Mouse (Mus musculus): ENCODE data around the gene Slc44a5. TPM values are rescaled to one million over a fixed set of nuclear protein-coding genes. Genes with fewer than 3 reads are reported as not detected.
"Not testable (repeated sequence)": the region's sequence is repeated elsewhere in the genome, so short reads cannot be mapped to it uniquely, and the experiment has no call there.

Gene Slc44a5
- total RNA-seq, 2 experiments from 2014 or later: not detected

DNA sequence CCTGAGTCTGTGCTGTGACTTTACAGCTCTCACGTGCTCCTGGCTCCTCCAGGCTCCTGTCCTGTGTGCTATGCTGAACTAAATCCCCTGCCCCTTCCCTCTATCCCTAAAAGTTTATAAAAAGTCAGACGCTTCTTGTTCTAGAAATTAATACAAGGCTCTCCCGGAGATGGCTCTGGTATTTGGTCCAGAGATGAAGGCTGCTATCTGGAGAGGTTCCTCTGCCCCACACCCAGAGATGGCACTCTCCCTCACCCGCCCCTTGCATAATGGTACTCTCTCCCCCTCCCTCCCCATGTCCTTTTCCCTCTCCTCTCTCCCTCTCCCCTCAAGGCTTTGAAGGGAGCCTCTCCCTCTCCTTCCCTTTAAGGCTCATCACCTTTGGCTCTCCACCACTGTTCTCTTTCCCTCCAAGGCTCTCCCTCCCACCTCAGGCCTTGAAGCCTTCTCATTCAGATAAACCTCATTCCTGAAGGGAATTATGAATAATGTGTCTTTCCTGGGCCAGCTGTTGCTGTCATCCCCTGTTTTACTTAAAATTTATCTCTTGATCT is 236.0 kb downstream of the Slc44a5 start:
- no peak for ATAC-seq (ENCODE audit: poor library complexity, severe bottlenecking)

DNA sequence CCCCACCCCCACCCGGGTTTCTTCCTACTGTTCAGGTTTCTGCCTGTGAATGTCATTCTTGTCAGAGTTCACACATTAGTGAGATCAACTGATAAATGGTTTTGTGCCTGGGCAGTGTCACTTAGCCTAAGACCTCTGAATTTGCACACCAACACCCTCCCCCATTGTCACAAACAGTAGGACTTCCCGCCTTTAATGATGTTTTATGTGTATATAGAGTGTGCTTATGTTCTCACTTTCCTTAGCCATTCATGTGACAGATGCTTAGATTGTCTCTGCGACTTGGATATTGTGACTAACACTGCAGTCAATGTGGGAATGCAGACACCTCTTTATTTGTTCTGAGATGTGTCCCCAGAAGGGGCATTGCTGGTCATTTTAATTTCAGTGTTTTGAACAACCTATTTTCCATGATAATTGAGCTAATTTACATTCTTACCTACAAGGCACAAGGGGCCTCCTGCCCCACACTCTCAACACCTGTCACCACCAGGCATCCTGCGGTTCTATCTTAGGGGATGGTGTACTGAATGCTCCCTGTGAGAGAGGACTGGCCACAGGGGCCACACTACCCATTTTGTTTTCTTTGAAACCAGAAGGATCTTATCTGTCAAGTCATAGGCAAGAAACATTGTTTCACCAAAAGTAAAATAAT is 236.7 kb downstream of the Slc44a5 start:
- peak; percentile 57 for ATAC-seq (ENCODE audit: poor library complexity, severe bottlenecking)

DNA sequence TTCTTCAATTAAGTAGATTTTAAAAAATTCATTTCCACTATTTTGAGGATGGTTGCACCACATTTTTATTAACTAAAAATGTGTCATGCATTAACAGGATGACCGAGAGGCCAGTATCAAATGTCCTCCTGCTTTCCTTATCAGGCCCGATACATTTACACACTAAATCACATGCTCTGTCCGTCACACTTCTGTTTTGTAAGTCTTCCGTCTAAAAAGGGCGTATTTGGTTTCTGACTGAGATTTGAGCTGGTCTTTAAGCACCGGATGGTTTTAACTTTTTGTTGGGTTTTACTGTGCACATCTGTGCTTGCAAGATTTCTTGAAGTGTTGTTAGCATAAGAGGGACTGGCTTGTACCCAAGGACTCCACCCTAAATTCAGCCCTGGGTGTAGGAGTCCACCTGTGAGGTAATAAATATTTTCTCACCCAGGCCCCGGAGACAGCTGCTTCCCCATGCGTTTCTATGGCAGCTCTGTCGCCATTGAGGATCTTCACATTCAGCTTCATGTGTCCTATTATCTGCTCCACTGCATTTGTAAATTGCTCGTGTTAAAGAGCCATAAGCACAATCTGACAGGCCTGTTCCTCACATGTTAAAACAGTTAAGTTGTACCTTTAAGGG is 237.3 kb downstream of the Slc44a5 start:
- no peak for ATAC-seq (ENCODE audit: poor library complexity, severe bottlenecking)

DNA sequence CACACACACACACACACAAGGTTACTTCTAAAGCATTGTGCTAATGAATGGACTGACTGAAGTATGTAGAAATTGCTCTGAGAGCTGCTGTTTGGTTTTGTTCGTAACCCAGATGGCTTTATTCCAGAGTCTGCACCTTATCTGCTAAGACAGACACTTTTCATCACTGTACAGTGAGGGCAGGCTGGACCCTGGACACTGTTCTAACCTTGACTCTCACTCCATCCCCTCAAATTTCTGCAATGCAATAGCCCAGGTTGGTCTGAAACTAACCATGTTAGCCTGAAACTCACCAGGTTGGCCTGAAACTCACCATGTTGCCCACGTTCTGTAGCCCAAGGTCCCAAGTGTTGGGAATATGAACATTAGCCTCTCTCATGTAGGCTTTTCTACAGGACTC is 239.3 kb downstream of the Slc44a5 start:
- no peak for ATAC-seq (ENCODE audit: poor library complexity, severe bottlenecking)

DNA sequence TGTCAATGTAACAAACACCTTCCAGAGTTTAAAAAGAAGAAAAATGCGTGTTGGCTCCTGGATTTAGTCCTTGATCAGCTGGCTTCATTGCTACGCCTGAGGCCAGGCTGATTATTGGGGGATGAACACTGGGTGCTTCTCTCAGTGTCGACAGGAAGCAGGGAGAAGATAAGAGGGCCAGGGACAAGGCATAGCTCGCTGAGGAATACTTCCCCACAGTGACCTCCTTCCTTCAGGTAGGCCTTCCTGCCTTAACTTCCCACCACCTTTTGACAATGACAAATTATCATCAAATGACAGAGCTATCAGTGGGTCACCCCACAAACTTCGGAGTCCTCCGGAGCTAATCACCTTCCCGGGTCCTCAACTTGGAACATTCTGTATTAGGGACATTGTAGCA is 242.1 kb downstream of the Slc44a5 start:
- ATAC-seq (ENCODE audit: poor library complexity, severe bottlenecking): no peak

DNA sequence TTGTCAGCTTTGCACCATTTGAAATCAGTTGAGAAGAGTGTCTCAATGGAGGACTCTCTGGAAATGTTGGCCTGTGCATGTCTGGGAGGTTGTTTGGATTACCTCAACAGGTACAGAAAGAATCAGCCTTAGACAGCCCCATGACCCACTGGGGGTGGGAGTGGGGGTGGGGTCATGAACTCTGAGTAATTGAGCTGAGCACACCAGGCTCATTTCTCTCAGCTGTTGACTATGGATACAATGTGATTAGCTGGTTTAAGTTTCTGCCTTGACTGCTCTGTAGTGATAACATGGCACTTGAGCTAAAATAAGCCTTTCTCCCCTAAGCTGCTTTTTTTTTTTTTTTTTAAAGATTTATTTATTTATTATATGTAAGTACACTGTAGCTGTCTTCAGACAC is 242.5 kb downstream of the Slc44a5 start:
- no peak for ATAC-seq (ENCODE audit: poor library complexity, severe bottlenecking)

DNA sequence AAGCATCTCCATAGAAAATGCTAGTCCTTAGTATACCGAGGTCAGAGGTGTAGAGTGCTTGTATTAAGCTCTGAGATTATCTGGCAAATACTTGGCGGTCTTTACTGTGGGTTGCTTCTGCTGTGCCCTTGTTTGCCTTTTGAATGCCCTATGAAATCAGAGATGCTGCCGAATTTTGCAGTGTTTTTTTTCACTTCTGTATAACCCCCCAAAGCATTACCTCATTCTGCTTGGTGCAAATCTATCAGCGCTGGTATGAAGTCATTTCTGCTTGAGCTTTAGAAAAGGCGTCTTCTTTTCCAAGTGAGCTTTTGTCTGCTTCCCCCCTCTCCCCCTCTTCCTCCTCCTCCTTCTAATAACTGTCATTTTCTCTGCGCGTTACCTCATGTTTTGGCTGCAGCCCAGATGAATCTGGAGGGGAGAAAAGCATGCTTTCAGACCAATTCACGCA is 248.9 kb downstream of the Slc44a5 start:
- no peak for ATAC-seq (ENCODE audit: poor library complexity, severe bottlenecking)

DNA sequence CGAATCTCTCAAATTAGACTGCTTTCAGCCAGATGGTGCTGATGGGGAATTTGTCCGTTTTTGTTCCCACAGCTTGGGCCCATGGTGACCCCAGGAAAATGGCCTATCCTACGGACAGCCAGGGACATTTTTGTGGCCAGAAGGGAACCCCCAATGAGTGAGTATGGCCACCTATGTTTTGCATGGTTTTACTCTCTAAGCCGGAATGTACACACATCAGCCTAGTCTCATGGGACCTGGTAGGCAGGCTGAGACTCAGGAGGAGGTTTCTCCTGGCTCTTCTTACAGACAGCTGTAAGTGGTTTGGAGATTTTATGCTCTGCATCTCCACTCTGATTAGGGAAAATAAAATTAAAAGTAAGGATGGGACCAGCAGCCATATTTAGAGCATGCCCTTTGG is 249.5 kb downstream of the Slc44a5 start:
- ATAC-seq (ENCODE audit: poor library complexity, severe bottlenecking): no peak

DNA sequence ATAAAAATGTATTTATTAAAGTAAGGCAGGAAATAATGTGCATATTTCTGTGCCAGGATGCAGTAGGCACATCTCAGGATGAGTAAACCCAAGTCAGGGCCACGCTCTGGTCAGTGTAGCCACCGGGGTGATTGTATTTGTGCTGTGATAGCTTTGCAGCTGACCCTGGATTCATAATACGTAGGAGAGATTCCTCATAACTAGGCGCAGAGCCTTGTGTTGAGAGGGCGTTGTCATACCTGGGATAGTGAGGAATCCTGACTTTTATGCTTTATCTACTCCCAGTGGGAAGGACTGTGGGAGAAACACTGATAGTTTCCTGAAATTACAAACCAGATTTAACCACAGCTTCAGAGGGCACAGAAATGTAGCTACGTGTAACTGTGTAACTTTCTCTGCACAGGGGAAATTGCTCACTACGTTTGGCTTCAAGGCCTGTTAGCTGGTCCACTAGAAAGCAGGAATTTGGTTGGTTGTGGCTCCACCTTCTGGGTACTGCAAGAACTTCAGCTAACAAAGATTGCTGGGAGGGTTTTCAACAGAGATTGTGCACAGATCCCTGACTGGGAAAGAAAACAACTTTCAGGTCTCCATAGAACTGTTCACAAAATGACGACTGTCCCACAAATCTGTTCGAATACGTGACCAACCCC is 253.0 kb downstream of the Slc44a5 start:
- peak; percentile 74 for ATAC-seq (ENCODE audit: poor library complexity, severe bottlenecking)

DNA sequence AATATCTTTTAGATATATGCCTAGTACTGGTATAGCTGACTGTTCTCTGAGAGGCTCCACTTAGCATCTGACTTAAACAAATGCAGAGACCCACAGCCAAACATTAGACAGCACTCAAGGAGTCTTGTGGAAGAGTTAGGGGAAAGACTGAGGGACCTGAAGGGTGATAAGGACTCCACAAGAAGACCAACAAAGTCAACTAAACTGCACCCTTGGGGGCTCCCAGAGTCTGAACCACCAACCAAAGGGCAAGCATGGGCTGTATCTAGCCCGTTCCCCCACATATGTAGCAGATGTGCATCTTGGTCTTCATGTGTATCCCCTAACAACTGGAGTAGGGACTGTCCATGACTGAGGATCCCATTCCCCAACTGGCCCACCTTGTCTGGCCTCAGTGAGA is 271.7 kb downstream of the Slc44a5 start:
- ATAC-seq (ENCODE audit: poor library complexity, severe bottlenecking): no peak

DNA sequence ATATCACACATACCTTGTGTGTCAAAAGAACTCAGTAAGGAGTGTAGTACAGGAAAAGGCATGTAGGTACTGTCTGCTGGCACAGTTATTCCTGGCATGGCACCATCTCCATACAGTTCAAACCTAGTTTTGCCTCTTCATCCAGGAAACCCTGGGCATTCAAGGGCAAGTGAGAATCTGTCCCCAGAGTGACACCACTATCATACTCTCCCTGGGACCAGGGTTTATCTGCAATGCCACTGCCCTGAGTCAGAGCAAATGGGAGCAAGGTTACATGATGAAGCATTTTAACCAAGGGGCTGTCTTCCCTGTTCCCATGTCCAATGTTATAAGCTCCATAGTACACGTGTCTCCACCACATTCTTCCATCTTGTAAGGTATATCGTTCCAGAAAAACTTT is 278.2 kb downstream of the Slc44a5 start:
- ATAC-seq (ENCODE audit: poor library complexity, severe bottlenecking): no peak

DNA sequence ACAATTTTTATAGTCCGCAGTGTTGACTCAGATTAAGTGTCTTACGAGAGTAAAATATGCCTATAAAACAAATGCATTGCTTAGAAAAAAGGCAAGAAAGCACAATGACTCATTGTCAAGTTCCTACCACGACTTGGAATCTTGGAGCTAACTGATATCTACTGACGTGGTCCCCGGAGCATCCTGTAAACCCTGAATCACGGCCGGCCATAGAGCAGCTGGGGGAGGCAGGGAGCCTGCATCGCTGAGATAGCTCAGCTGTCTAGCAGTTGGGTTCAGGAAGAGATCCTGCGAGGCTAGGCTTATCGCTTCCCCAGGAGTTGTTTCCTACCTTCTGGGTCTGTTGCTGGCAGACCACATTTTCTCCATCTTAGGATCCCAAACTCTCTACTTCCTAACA is 279.0 kb downstream of the Slc44a5 start:
- ATAC-seq (ENCODE audit: poor library complexity, severe bottlenecking): no peak

DNA sequence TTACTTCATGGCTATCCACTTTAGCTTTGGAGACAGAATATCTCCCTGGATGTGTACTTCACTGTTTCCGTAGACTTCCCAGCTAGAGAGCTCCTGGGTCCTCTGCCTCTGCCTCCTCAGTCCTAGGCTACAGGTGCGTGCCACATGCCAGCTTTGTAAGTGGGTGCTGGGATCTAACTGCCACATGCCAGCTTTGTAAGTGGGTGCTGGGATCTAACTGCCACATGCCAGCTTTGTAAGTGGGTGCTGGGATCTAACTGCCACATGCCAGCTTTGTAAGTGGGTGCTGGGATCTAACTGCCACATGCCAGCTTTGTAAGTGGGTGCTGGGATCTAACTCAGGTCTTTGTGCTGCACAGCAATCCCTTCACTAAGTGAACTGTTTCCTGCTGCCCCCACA is 281.0 kb downstream of the Slc44a5 start:
- not testable (repeated sequence) for ATAC-seq (ENCODE audit: poor library complexity, severe bottlenecking)

DNA sequence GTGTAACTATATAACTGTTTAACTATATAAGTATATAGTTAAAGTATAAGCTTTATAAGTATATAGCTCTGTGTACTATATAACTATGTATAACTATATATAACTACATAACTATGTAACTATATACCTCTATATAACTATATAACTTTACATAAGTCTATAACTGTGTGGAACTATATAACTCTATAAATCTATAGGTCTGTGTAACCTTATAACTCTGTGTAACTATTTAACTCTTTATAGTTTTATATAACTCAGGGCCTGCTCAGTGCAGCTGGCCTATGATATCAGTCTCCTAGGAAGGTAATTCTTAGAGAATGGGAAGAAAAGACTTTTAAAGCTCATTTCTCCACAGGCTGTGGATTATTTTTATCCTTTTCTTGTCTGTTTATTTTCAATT is 284.1 kb downstream of the Slc44a5 start:
- no peak for ATAC-seq (ENCODE audit: poor library complexity, severe bottlenecking)

DNA sequence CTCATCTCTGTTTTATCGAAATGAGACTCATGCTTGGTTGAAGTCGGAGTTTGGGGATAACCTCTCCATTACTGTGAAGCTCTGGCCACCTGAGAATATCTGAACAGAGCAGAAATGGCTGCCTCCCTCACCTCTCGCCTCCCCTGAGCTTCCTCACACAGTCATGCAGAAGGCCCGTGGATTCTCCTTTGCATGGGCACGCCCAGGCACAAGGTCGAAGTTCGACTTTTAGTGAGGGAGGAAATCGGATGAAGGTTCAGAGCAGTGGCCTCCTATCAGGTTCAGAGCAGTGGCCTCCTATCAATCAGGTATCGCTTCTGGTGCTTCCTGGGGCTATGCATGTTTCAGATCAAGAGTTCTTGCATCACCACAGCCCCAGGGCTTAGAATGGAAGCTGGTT is 295.1 kb downstream of the Slc44a5 start:
- ATAC-seq (ENCODE audit: poor library complexity, severe bottlenecking): no peak

DNA sequence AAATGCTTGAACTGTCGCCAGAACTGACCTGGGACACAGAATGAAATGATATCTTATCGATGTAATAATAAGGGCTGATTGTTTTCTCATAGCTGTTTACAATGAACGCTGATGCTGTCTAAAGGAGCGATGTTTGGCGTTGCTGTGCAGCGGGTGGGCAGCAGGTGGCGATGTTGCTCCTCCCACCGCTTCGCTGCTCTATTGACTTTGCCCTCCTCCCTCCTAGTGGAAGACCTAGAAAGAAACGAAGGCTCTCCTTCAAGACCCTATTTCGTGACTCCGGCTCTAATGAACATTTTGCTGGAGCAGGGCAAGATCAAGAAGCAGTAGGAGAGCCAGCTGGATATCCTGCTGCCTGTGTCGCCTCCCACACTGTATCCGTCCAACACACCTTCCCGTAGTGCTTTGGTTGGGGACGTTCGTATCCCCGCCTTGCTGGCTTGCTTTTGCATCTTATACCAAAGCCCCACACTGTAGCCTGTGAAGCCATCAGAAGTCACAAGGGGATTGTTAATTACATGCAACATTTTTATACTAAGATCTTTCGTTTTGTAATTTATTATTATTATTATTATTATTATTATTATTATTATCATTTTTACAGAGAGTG is 296.6 kb downstream of the Slc44a5 start:
- peak; percentile 95 for ATAC-seq (ENCODE audit: poor library complexity, severe bottlenecking)

DNA sequence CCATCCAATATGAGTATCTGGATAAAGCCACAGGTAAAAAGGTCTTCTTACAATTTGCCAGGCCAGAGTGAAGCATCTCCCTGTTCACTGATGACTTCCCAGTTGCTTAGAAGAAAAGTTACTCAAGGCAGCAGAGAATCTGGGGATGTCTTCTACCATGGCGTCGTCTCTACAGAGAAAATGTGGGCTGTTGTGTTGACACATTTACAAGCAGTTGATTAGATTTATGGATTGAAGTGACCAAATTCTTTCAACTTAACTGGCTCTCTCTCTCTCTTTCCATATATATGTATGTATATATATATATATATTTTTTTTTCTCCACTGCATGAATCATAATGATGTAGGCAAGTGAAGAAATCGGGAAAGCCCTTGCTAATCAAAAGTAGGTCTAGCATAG is 301.4 kb downstream of the Slc44a5 start:
- no peak for ATAC-seq (ENCODE audit: poor library complexity, severe bottlenecking)

DNA sequence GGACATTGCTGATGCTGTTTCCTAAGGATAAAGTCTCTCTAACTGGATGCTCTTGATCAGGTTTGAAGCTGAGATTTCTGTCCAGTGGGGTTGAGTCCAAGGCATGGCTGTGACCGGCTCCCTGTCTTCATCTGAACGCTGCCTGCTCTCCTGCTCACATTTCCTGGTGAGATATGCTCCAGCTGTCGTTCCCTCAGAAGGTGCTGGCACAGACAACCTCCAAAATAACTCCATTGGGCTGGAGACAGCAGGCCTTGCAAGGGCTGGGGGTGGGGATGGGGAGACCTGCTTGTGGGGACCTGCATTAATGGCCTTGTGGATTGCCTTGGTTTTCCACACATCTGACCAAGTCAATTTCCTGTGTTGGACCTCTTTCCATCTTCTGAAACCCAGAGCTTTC is 311.0 kb downstream of the Slc44a5 start:
- no peak for ATAC-seq (ENCODE audit: poor library complexity, severe bottlenecking)

DNA sequence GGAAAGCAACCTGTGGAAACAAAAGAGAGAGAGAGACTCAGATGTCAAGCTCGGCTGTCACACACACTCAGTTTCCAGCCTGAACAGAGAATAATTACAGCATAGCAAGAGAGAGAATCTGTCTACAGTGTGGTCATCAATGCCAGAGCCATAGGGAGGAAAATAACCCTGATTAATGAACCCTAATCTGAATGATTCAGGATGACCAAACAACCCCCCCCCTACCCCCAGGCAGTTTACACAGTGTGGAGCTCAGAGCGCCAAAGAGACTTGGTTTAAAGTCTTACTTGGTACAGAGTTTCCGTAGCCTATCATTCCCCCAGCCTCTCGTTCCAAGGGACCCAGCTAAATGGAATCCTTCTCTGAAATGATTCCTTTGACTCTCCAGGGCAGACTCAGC is 312.1 kb downstream of the Slc44a5 start:
- no peak for ATAC-seq (ENCODE audit: poor library complexity, severe bottlenecking)

DNA sequence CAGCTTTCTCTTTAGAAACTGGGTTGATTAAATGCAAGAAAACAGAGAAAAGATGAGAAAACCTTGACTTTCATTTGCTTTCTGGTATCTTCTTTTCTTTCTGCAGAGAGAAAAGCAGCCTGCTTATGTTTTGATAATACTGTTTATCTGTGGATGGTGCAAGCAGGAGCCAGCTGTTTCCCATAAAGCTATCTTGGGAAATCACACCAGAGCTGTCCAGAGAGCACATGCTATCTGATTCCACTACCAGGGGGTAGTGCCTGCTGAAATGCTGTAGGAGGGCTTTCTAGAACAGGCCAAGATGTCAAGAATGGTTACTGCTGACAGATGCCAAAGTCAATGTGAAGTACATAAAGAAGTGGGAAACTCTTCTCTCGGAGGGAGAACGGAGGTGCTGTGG is 314.0 kb downstream of the Slc44a5 start:
- no peak for ATAC-seq (ENCODE audit: poor library complexity, severe bottlenecking)

DNA sequence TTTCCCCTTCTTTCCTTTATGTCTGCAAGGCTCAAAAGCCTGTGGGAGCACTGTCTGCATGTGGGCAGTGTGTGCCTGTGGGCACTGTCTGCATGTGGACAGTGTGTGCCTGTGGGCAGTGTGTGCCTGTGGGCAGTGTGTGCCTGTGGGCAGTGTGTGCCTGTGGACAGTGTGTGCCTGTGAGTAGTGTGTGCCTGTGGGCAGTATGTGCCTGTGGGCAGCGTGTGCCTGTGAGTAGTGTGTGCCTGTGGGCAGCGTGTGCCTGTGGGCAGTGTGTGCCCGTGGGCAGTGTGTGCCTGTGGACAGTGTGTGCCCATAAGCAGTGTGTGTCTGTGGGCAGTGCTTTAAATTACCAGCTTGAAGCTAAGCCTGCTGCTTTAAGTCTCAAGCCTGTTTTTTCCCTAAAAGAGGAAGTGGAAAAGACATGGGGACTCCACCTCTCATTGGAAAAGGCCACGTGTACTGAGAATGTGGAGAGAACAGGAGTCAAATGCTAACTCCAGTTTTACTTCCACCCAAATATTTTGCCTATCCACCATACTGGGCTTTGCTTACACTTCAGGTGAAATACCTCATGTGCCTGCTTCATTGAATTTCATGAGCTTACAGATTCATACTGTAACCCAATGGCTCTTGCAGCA is 315.3 kb downstream of the Slc44a5 start:
- peak; percentile 58 for ATAC-seq (ENCODE audit: poor library complexity, severe bottlenecking)
